15 mouse cellular contexts compared by ENCODE assay signal in the genomic region with DNA sequence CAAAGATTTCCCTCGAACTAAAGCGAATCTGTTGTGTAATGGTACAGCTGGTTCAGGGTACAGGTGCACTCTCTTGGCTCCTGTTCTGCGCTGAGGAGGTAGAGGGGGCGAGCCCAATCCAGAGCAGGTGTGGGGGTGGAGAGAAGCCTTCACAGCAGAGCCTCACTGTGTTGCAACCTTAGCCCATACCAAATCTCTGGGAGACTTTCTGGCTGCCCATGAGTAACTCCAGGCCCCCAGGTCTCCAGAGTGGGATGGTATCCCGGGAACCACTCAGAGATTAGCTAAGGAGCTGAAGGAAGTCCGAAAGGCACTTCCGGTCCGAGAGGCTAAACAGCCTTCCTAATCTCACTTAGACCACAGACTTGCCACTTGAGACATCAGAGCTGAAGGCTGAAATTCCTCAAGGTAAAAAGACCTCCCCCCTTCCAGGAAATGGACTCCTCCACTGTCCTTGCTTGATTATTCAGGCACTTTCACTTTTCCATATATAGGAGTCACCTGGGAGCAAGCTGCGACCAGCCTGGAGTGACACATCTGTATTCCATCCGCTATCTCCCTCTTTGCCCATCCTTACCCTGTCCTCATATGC. TPM values are rescaled to one million over a fixed set of nuclear protein-coding genes. Genes with fewer than 3 reads are reported as not detected.
A peak's percentile ranks its signal among the peaks of the same experiment; 100 is the strongest.
DNase-seq lines count a peak whose midpoint lies in the region; ATAC-seq and TF ChIP-seq lines count a peak whose summit lies in the region.
"Had no signal": no experiment of that assay in that cellular context is flagged by ENCODE, and none has a peak within 500 bp of the region (broad histone marks: within the 10 kb centered on the region; RNA-seq: fewer than 3 reads in every experiment).

A gene (plus strand): TSS at position 183 of the 592 bp plus-strand sequence.

- DNase-seq in heart, postnatal 36 days, result no peak
- peak; percentile 70 for DNase-seq in liver, postnatal 0 days
- DNase-seq in lung, postnatal 4 days, result peak; percentile 54 to 72
- no peak for DNase-seq in spleen, postnatal 4 days (ENCODE audit: low spot score in 2 of 2)
- no peak for DNase-seq in ovary, postnatal 36 days (ENCODE audit: low spot score)
- DNase-seq in embryo, embryonic 9.5 days (ENCODE audit: extremely low spot score), result no peak
- DNase-seq: cerebellum, adult 11-12 months; kidney, postnatal 25 days; layer of hippocampus, postnatal 36 days had no signal

- peak; percentile 87 for TF ChIP-seq EP300 in liver, postnatal 0 days (IDR thresholded peaks at IDR 0.05; ENCODE audit: low read depth)

- no peak for TF ChIP-seq CTCF in liver, postnatal 0 days (IDR thresholded peaks at IDR 0.05; ENCODE audit: low read depth)

- no peaks in the 10 kb centered on the region for H3K9me3 ChIP-seq in heart, embryonic 13.5 days
- no peaks in the 10 kb centered on the region for H3K9me3 ChIP-seq in intestine, embryonic 16.5 days (ENCODE audit: control insufficient read depth, low read length)
- H3K9me3 ChIP-seq in liver, postnatal 0 days (ENCODE audit: low read length), result no peaks in the 10 kb centered on the region

- H3K4me2 ChIP-seq in heart, embryonic 13.5 days, result peak within 1 kb of the TSS; percentile 63
- no peak within 1 kb of the TSS for H3K4me2 ChIP-seq in intestine, embryonic 16.5 days (ENCODE audit: low read depth, low read length)
- peak within 1 kb of the TSS; percentile 56 for H3K4me2 ChIP-seq in liver, postnatal 0 days (ENCODE audit: low read depth, low read length)
- H3K4me2 ChIP-seq: midbrain, embryonic 11.5 days had no signal

- peak within 1 kb of the TSS; percentile 29 for H3K4me3 ChIP-seq in heart, embryonic 13.5 days
- H3K4me3 ChIP-seq in intestine, embryonic 16.5 days (ENCODE audit: low read length), result no peak within 1 kb of the TSS
- peak within 1 kb of the TSS; percentile 41 for H3K4me3 ChIP-seq in liver, postnatal 0 days (ENCODE audit: low read depth, low read length)

- no peak for ATAC-seq in heart, embryonic 13.5 days (ENCODE audit: extremely low read depth, insufficient number of reproducible peaks, low FRiP score, low TSS enrichment)
- peak; percentile 64 for ATAC-seq in intestine, embryonic 16.5 days
- peak; percentile 84 for ATAC-seq in liver, postnatal 0 days
- ATAC-seq: Patski had no signal

- H3K4me1 ChIP-seq in heart, embryonic 13.5 days, result peaks cover 8% of the 10 kb centered on the region; the same call in 1 of the 2 replicates
- no peaks in the 10 kb centered on the region for H3K4me1 ChIP-seq in intestine, embryonic 16.5 days (ENCODE audit: control insufficient read depth, insufficient read depth, low read length)
- no peaks in the 10 kb centered on the region for H3K4me1 ChIP-seq in liver, postnatal 0 days (ENCODE audit: insufficient read depth)

- no peaks in the 10 kb centered on the region for H3K36me3 ChIP-seq in heart, embryonic 13.5 days
- no peaks in the 10 kb centered on the region for H3K36me3 ChIP-seq in intestine, embryonic 16.5 days (ENCODE audit: control insufficient read depth, insufficient read depth, low read length)
- no peaks in the 10 kb centered on the region for H3K36me3 ChIP-seq in liver, postnatal 0 days (replicated peaks; ENCODE audit: insufficient read depth, low read length)

- WGBS in heart, embryonic 13.5 days, result 46% methylated on average over 10 of the region's 10 CpGs
- WGBS in intestine, embryonic 16.5 days, result 72% methylated on average over 10 of the region's 10 CpGs
- WGBS in liver, postnatal 0 days (ENCODE audit: insufficient replicate concordance), result 39% methylated on average over 10 of the region's 10 CpGs

- intact Hi-C loops in heart, postnatal 36 days (cut with DNase I), result no loop called here

- no peak within 1 kb of the TSS for H3K27ac ChIP-seq in heart, embryonic 13.5 days (replicated peaks)
- no peak within 1 kb of the TSS for H3K27ac ChIP-seq in intestine, embryonic 16.5 days (ENCODE audit: low read length)
- peak within 1 kb of the TSS; percentile 87 for H3K27ac ChIP-seq in liver, postnatal 0 days (ENCODE audit: low read depth)

- H3K9ac ChIP-seq in heart, embryonic 13.5 days, result no peak within 1 kb of the TSS
- H3K9ac ChIP-seq in intestine, embryonic 16.5 days (ENCODE audit: low read depth, low read length), result no peak within 1 kb of the TSS
- H3K9ac ChIP-seq in liver, postnatal 0 days (replicated peaks), result peak within 1 kb of the TSS; percentile 71

- H3K27me3 ChIP-seq in heart, embryonic 13.5 days (replicated peaks), result no peaks in the 10 kb centered on the region
- no peaks in the 10 kb centered on the region for H3K27me3 ChIP-seq in intestine, embryonic 16.5 days (replicated peaks; ENCODE audit: control insufficient read depth, insufficient read depth, low read length)
- no peaks in the 10 kb centered on the region for H3K27me3 ChIP-seq in liver, postnatal 0 days (ENCODE audit: insufficient read depth, low read length)

RNA-seq across cellular contexts. Expression of the gene that starts here (rescaled TPM):
- polyA plus RNA-seq in heart, embryonic 13.5 days (2015; fragmentation: Nextera tagmentation; extraction: Ambion mirVana), result 0.31 and 0.50 TPM in 2 replicates
- not detected for total RNA-seq in heart, postnatal 36 days (2021)
- 2.7 and 4.0 TPM in 2 replicates for polyA plus RNA-seq in intestine, embryonic 16.5 days (2015; fragmentation: Nextera tagmentation; extraction: Ambion mirVana)
- 1,129 and 1,137 TPM in 2 replicates for polyA plus RNA-seq in liver, postnatal 0 days (2015; fragmentation: Nextera tagmentation; extraction: Ambion mirVana)
- total RNA-seq: granulocyte monocyte progenitor cell, adult 5-6 weeks; layer of hippocampus, postnatal 36 days had no signal
- polyA plus RNA-seq: limb, embryonic 11.5 days; midbrain, embryonic 11.5 days; Patski had no signal

Comparison
In these comparisons a context has a peak if more than half of its experiments do, and no peak if none do; other contexts are left out.
1. RNA of the gene that starts here (polyA plus RNA-seq): 1,129 to 1,137 TPM in liver, postnatal 0 days; 2.7 to 4.0 TPM in intestine, embryonic 16.5 days and 0.31 to 0.50 TPM in heart, embryonic 13.5 days; every median in the first group is over 100 times any median in the second.
2. DNase-seq: peak in liver, postnatal 0 days (single experiment) and lung, postnatal 4 days (2 of 2); none in heart, postnatal 36 days (0 of 2), spleen, postnatal 4 days (0 of 2), ovary, postnatal 36 days (single experiment) and embryo, embryonic 9.5 days (single experiment).